Mouse (Mus musculus) heart, embryonic 12.5 days (tissue): Measurements from ENCODE around the gene Nipsnap3a. TPM values are rescaled to one million over a fixed set of nuclear protein-coding genes. Genes with fewer than 3 reads are reported as not detected.

Source experiments
- ATAC-seq: fragments of 200-750 bp; cut with Nextera tagmentation; 2 replicates; pipeline ENCODE4 v1.8.0; 2017; ENCODE audit warnings: moderate TSS enrichment, moderate library complexity; ENCODE audit not compliant: insufficient number of reproducible peaks, low FRiP score
- H3K27ac ChIP-seq: fragments of 300-500 bp; sonication (generic); 2 replicates; pipeline ENCODE4 v1.5.1; 2016; ENCODE audit warnings: mild to moderate bottlenecking, moderate library complexity; ENCODE audit not compliant: poor library complexity, severe bottlenecking
- H3K27me3 ChIP-seq: fragments of 300-500 bp; sonication (generic); replicated peaks from 2 replicates; pipeline ENCODE4 v1.6.1; 2016; ENCODE audit warnings: mild to moderate bottlenecking, moderate library complexity
- H3K36me3 ChIP-seq: fragments of 300-500 bp; sonication (generic); 2 replicates; pipeline ENCODE4 v1.6.1; 2016; ENCODE audit warnings: mild to moderate bottlenecking, moderate library complexity
- H3K4me1 ChIP-seq: fragments of 300-500 bp; sonication (generic); replicated peaks from 2 replicates; pipeline ENCODE4 v1.6.1; 2016; ENCODE audit warnings: mild to moderate bottlenecking
- H3K4me2 ChIP-seq: fragments of 300-500 bp; sonication (generic); 2 replicates; pipeline ENCODE4 v1.6.1; 2016; ENCODE audit warnings: mild to moderate bottlenecking, moderate library complexity
- H3K4me3 ChIP-seq: fragments of 300-500 bp; sonication (generic); 2 replicates; pipeline ENCODE4 v1.5.1; 2016; ENCODE audit warnings: mild to moderate bottlenecking
- H3K9ac ChIP-seq: fragments of 300-500 bp; sonication (generic); 2 replicates; pipeline ENCODE4 v1.6.1; 2016; ENCODE audit warnings: mild to moderate bottlenecking, moderate library complexity
- H3K9me3 ChIP-seq: fragments of 300-500 bp; sonication (generic); replicated peaks from 2 replicates; pipeline ENCODE4 v1.6.1; 2016; ENCODE audit warnings: mild to moderate bottlenecking, moderate library complexity
- WGBS: fragments of 180-500 bp; shearing (Covaris S2); methylation state at CpG from one replicate; pipeline ENCODE4 v1.1.7; 2016; 5-methylcytosine and 5-hydroxymethylcytosine counted together
- polyA plus RNA-seq: library from polyadenylated mRNA; unstranded; fragments of >200 nt; fragmentation: Nextera tagmentation; extraction: Ambion mirVana; gene quantifications from 2 replicates; pipeline ENCODE4 v1.2.1, GENCODE M21; 2016

The Nipsnap3a gene
- polyA plus RNA-seq: not detected in 2 replicates

- H3K4me1 ChIP-seq: 0 out of 2 replicates have a peak, but pooled peaks cover 5% of the 10 kb centered on the region
- 22% methylated on average over 12 of the region's 12 CpGs for WGBS
- H3K9me3 ChIP-seq: 0 out of 2 replicates have a peak, but pooled peaks cover 2% of the 10 kb centered on the region
- H3K4me2 ChIP-seq: peak within 1 kb of the TSS; percentile 64
- H3K27ac ChIP-seq: no peak within 1 kb of the TSS
- H3K36me3 ChIP-seq: no peaks in the 10 kb centered on the region
- no peak for ATAC-seq
- peak within 1 kb of the TSS; percentile 34; the same call in 1 of the 2 replicates for H3K9ac ChIP-seq
- peak within 1 kb of the TSS; percentile 20 for H3K4me3 ChIP-seq
- no peaks in the 10 kb centered on the region for H3K27me3 ChIP-seq
Observed at GRCm38 (mm10) chr4:52989248-52989647, at the start of gene Nipsnap3a. Gene Nipsnap3a, plus strand, starts transcription at chr4:52989272.

- Histone ChIP-seq H3K27me3 (no peaks in the 10 kb centered on the region), H3K9ac (no peak overlapping the region), H3K4me3 (no peak overlapping the region)
Observed at GRCm38 (mm10) chr4:52946665-52947064, 42.4 kb upstream of the Nipsnap3a start.

GRCm38 (mm10) chr4:52949005-52949404 is 40.1 kb upstream of the Nipsnap3a start:
- Histone ChIP-seq H3K4me3 (no peak overlapping the region), H3K36me3 (no peaks in the 10 kb centered on the region), H3K27me3 (no peaks in the 10 kb centered on the region), H3K9ac (no peak overlapping the region), H3K9me3 (no peaks in the 10 kb centered on the region), H3K27ac (no peak overlapping the region), H3K4me1 (no peaks in the 10 kb centered on the region), H3K4me2 (no peak overlapping the region)
- 81% methylated on average over 2 of the region's 2 CpGs for WGBS
- ATAC-seq: no peak

More at GRCm38 (mm10) chr4:52946665-52947064, 42.4 kb upstream of the Nipsnap3a start:
- Histone ChIP-seq H3K4me2 (no peak overlapping the region), H3K36me3 (no peaks in the 10 kb centered on the region), H3K9me3 (no peaks in the 10 kb centered on the region), H3K27ac (no peak overlapping the region), H3K4me1 (no peaks in the 10 kb centered on the region)
- no peak for ATAC-seq

DNA sequence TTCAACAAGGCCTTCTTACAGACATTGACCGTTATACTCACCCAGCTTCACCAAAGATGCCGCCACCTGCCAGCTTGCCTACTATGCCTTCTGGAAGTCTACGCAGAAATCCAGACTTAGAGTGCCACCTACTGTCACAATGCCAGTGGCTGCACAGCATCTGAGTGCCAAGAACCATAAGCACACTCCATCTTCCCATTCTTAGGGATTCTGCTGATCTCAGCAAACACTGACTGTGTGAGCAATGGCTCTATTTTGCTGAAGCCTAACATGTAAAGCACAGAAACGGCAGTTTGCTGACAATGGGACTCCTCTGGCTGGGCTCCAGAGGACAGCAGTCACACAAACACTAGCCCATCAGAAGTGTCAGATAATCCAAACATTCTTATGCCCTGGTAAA is 30.4 kb upstream of the Nipsnap3a start:
- H3K9ac ChIP-seq: no peak overlapping the region
- no peak for ATAC-seq
- WGBS: 35% methylated on average over 4 of the region's 4 CpGs
- H3K4me3 ChIP-seq: no peak overlapping the region
- no peaks in the 10 kb centered on the region for H3K9me3 ChIP-seq
- no peaks in the 10 kb centered on the region for H3K27me3 ChIP-seq
- H3K36me3 ChIP-seq: no peaks in the 10 kb centered on the region
- H3K27ac ChIP-seq: no peak overlapping the region
- H3K4me1 ChIP-seq: no peaks in the 10 kb centered on the region
- H3K4me2 ChIP-seq: no peak overlapping the region

DNA sequence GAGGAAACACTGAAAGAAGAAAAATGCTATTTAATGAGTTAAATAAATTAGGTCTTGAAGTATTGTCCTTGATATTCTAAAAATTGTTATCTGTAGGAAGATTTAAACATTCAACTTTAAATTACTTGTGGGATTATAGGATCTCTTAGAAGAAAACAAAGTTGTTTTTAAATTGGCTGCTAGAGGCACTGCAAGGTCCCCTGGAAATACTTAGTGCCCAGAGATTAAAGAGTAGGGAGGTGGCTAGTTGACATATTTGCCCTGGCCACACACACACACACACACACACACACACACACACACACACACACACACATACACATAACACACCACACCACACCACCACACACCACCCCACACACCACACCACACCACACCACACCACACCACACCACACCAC is 24.8 kb upstream of the Nipsnap3a start, which contains the start of gene Olfr270:
TSS of gene Olfr270 (plus strand) at position 301 of the 400 bp plus-strand sequence.
- Histone ChIP-seq H3K9me3 (no peaks in the 10 kb centered on the region), H3K36me3 (no peaks in the 10 kb centered on the region), H3K27me3 (no peaks in the 10 kb centered on the region), H3K27ac (no peak within 1 kb of the TSS), H3K4me1 (no peaks in the 10 kb centered on the region), H3K9ac (no peak within 1 kb of the TSS), H3K4me3 (no peak within 1 kb of the TSS), H3K4me2 (no peak within 1 kb of the TSS)
- ATAC-seq: no peak

GRCm38 (mm10) chr4:52985216-52985615 is 3.9 kb upstream of the Nipsnap3a start:
- 0 out of 2 replicates have a peak, but pooled peaks cover 5% of the 10 kb centered on the region for H3K4me1 ChIP-seq
- H3K9ac ChIP-seq: no peak overlapping the region
- no peaks in the 10 kb centered on the region for H3K36me3 ChIP-seq
- no peaks in the 10 kb centered on the region for H3K27me3 ChIP-seq
- H3K9me3 ChIP-seq: no peaks in the 10 kb centered on the region
- no peak overlapping the region for H3K4me3 ChIP-seq
- no peak for ATAC-seq
- 64% methylated on average over 2 of the region's 2 CpGs for WGBS
- H3K27ac ChIP-seq: no peak overlapping the region
- H3K4me2 ChIP-seq: no peak overlapping the region

DNA sequence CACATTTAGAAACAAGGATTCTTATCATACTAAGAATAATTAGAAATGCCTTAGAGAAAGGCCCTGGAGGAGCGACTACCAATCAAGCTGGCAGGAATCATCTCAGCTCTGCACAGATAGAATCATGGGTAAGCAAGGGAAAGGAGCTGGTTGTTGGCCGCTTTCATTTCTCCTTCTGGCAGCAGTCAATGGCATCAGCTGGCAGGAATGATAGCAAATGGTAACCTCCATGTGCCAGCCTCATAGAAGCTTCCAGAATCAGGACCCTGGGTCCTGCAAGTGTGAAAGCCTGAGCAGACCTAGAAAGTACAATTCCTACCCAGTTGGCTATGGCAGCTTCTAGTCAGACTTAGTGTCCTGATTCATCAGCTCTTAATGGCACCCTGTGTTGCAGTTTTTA is 2.8 kb upstream of the Nipsnap3a start:
- Histone ChIP-seq H3K4me1 (0 out of 2 replicates have a peak, but pooled peaks cover 5% of the 10 kb centered on the region), H3K4me2 (no peak overlapping the region), H3K9me3 (0 out of 2 replicates have a peak, but pooled peaks cover 2% of the 10 kb centered on the region), H3K27me3 (no peaks in the 10 kb centered on the region), H3K9ac (no peak overlapping the region), H3K4me3 (no peak overlapping the region), H3K36me3 (no peaks in the 10 kb centered on the region), H3K27ac (no peak overlapping the region)
- WGBS: 84% methylated on average over 2 of the region's 2 CpGs
- no peak for ATAC-seq

- Histone ChIP-seq H3K4me3 (no peak overlapping the region), H3K4me2 (no peak overlapping the region), H3K4me1 (no peaks in the 10 kb centered on the region), H3K27ac (no peak overlapping the region), H3K9ac (no peak overlapping the region), H3K36me3 (no peaks in the 10 kb centered on the region), H3K9me3 (no peaks in the 10 kb centered on the region), H3K27me3 (no peaks in the 10 kb centered on the region)
- WGBS: 90% methylated on average over 6 of the region's 6 CpGs
- ATAC-seq: no peak
Observed at GRCm38 (mm10) chr4:52999449-52999848, 10.4 kb downstream of the Nipsnap3a start.

GRCm38 (mm10) chr4:53000154-53000553 is 11.1 kb downstream of the Nipsnap3a start:
- Histone ChIP-seq H3K4me1 (no peaks in the 10 kb centered on the region), H3K36me3 (no peaks in the 10 kb centered on the region), H3K9me3 (no peaks in the 10 kb centered on the region), H3K4me2 (no peak overlapping the region), H3K9ac (no peak overlapping the region), H3K27ac (no peak overlapping the region), H3K4me3 (no peak overlapping the region), H3K27me3 (no peaks in the 10 kb centered on the region)
- 39% methylated on average over 8 of the region's 8 CpGs for WGBS
- ATAC-seq: no peak

DNA sequence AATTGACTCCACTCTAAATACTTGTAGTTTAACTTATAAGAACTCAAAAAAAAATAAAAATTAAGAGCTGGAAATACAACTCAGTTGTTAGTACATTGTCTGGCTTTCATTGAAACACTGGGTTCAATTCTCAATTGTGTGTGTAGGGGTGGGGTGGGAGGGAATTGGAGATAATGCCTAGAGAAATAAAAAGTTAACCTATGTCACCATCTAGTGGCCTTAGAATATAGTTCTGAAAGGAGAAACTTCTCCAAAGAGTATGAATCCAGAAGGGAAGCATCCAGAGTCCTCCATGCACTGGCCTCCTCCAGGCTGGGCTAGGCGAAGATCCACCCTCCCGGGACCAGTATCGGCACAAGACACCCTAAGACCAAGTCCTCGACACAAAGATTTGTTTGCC is 20.1 kb downstream of the Nipsnap3a start:
- peaks cover 6% of the 10 kb centered on the region; the same call in 1 of the 2 replicates for H3K4me1 ChIP-seq
- ATAC-seq: no peak
- 71% methylated on average over 4 of the region's 4 CpGs for WGBS
- no peak overlapping the region for H3K4me3 ChIP-seq
- H3K9me3 ChIP-seq: no peaks in the 10 kb centered on the region
- H3K9ac ChIP-seq: no peak overlapping the region
- H3K27me3 ChIP-seq: no peaks in the 10 kb centered on the region
- H3K36me3 ChIP-seq: peaks cover under 1% of the 10 kb centered on the region; the same call in 1 of the 2 replicates
- H3K4me2 ChIP-seq: no peak overlapping the region
- no peak overlapping the region for H3K27ac ChIP-seq

DNA sequence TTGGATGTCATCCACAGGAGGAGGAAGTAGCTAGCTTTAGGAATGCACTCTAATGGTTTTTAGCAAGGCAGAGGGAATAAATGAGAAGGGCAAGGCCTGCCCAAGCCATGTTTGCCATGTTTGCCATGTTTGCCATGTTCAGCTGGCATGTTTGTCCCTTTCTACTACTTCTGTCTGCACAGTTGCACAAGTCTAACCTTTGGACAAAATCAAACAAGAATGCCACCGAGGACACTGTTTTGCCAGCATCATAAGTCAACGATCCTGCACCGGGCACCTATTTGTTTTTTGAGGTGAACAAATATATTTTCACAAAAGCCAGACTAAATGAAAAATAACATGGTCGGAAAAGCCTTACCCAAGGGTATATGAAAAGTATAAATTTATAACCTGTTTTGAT is 20.8 kb downstream of the Nipsnap3a start:
- Histone ChIP-seq H3K27ac (no peak overlapping the region), H3K9ac (no peak overlapping the region), H3K4me3 (no peak overlapping the region), H3K9me3 (no peaks in the 10 kb centered on the region), H3K4me2 (no peak overlapping the region), H3K27me3 (no peaks in the 10 kb centered on the region), H3K4me1 (peaks cover 6% of the 10 kb centered on the region; the same call in 1 of the 2 replicates), H3K36me3 (peaks cover 6% of the 10 kb centered on the region)
- no peak for ATAC-seq
- 88% methylated on average over 4 of the region's 4 CpGs for WGBS
